Mouse (Mus musculus): ENCODE data around the gene Gm35549.

GRCm38 (mm10) chr9:122814775-122815174, 29.1 kb downstream of the Gm35549 start:
- TF ChIP-seq CTCF (IDR thresholded peaks at IDR 0.05; ENCODE audit: insufficient read depth, low read depth, low read length) (no peak), POLR2A (IDR thresholded peaks at IDR 0.05; ENCODE audit: insufficient read depth, low read depth, low read length) (no peak)
